Mouse (Mus musculus): Measurements from ENCODE around the gene Pax2.
A peak's percentile ranks its signal among the peaks of the same experiment; 100 is the strongest.

The Pax2 gene

GRCm38 (mm10) chr19:44749061-44749990, 6.5 kb upstream of the Pax2 start:
- no peak for DNase-seq

GRCm38 (mm10) chr19:44750051-44751041, 5.5 kb upstream of the Pax2 start:
- no peak for DNase-seq

GRCm38 (mm10) chr19:44751042-44751441, 4.8 kb upstream of the Pax2 start:
- no peak for DNase-seq

GRCm38 (mm10) chr19:44751551-44751950, 4.3 kb upstream of the Pax2 start:
- DNase-seq = no peak

GRCm38 (mm10) chr19:44752056-44752940, 3.5 kb upstream of the Pax2 start:
- no peak for DNase-seq

- no peak for DNase-seq
These were observed 2.5 kb upstream of the Pax2 start for GRCm38 (mm10) chr19:44753361-44753760.

- peak; percentile 24 for DNase-seq
These were observed 1.1 kb upstream of the Pax2 start for GRCm38 (mm10) chr19:44754461-44755377.

GRCm38 (mm10) chr19:44755378-44755692, 510 bp upstream of the Pax2 start:
- no peak for DNase-seq

- DNase-seq = no peak
These were observed 781 bp downstream of the Pax2 start for GRCm38 (mm10) chr19:44756421-44757230.

GRCm38 (mm10) chr19:44757231-44757871, 1.5 kb downstream of the Pax2 start:
- DNase-seq = no peak

GRCm38 (mm10) chr19:44758846-44759245, 3.0 kb downstream of the Pax2 start:
- DNase-seq = no peak

- no peak for DNase-seq
These were observed 3.8 kb downstream of the Pax2 start for GRCm38 (mm10) chr19:44759531-44760118.

GRCm38 (mm10) chr19:44760259-44761131, 4.7 kb downstream of the Pax2 start:
- DNase-seq = no peak

GRCm38 (mm10) chr19:44762121-44762621, 6.3 kb downstream of the Pax2 start:
- DNase-seq = no peak

- no peak for DNase-seq
These were observed 14.6 kb downstream of the Pax2 start for GRCm38 (mm10) chr19:44770268-44771050.

GRCm38 (mm10) chr19:44771499-44771898, 15.7 kb downstream of the Pax2 start:
- DNase-seq = no peak

- no peak for DNase-seq
These were observed 26.1 kb downstream of the Pax2 start for GRCm38 (mm10) chr19:44781987-44782386.

Measured in cerebellum, adult 9-10 months (tissue).